Mouse (Mus musculus): ENCODE measurements at regions not wholly inside any gene's neighbourhood (a gene's known extent, or its start where the extent isn't known, plus 50 kb on each side); places are given as distances from the start of the nearest gene placed in this dataset.
A peak's percentile ranks its signal among the peaks of the same experiment; 100 is the strongest.

DNA sequence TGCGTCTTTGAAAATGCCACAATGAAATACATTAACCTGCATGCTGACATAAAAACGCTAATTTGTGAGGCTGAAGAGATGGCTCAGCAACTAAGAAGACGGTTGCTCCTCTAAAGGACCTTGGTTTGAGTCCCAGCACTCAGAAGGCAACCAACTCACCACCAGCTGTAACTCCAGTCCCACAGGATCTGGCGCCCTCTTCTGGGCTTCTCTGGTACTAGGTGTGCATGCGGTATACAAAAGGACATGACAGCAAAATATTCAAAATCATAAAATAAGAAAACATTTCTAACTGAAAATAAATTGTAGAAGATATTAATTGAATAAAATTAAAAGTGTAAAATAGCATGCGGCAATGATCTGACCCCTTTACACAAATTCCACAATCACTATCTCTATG, 1539.7 kb upstream of the Gulo start:
- no peak for TF ChIP-seq EP300 (optimal IDR thresholded peaks at IDR 0.05)
- TF ChIP-seq CTCF (IDR thresholded peaks at IDR 0.05; ENCODE audit: low read depth): peak; percentile 51
